Comparison of ENCODE assay signal across 7 mouse cellular contexts in the genomic region with DNA sequence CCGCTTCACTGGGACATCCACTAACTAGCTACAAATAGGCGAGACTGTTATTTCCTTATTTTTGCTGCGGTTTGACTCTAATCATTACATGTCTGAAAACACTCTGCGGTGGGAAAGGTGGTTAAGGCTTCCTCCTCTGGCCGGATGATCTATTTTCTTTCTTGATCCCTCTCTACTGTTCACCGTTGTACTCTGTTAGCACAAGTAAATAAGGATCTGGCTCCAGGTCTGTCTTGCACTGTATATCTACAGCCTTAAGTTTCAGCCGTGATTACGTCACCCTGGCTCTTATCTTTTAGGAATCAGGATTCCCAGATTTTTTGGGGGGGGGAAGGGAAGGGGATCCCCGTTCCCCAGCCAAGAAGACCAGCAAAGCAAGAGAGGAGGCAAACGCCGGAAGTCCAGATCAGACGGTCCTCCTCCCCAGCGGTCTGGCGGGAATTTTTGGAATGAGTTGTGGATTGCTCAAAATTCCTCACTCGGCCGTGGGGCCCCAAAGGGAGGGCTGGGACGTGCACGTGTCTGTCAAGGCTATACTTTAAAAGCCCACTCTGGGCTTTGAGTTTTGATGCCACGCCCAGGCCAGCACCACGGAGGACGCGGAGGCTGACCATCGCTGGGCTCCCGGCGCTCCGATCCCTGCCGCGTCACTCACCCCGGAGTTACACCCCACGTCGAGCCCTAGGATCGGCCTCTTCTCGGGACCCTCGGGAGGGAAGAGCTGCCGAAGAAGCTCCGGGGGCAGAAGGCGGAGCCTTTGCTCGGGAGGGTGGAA. TPM values are rescaled to one million over a fixed set of nuclear protein-coding genes. Genes with fewer than 3 reads are reported as not detected.
A peak's percentile ranks its signal among the peaks of the same experiment; 100 is the strongest.
DNase-seq lines count a peak whose midpoint lies in the region; ATAC-seq and TF ChIP-seq lines count a peak whose summit lies in the region.

No protein-coding gene starts in this region.

- peak overlapping the region; percentile 85 for H3K27ac ChIP-seq in forebrain, embryonic 11.5 days (ENCODE audit: low read depth, low read length)

- intact Hi-C loops in heart, postnatal 25 days (cut with DNase I), result loop anchor here (5.0 kb wide), 1 partner anchor 157 kb away; no protein-coding TSS in a partner anchor

- peaks cover 35% of the 10 kb centered on the region for H3K4me1 ChIP-seq in G1E (ENCODE audit: insufficient read depth, low read depth, low read length)
- peaks cover 2% of the 10 kb centered on the region; the same call in 1 of the 2 replicates for H3K4me1 ChIP-seq in forebrain, embryonic 11.5 days (replicated peaks; ENCODE audit: control insufficient read depth, insufficient read depth, low read length)

- H3K4me2 ChIP-seq in forebrain, embryonic 11.5 days (ENCODE audit: low read depth, low read length, severe bottlenecking), result peak overlapping the region; percentile 61

- 7% methylated on average over 38 of the region's 38 CpGs for WGBS in forebrain, embryonic 11.5 days
- WGBS in large intestine, adult 2 months, result 3% methylated on average over 38 of the region's 38 CpGs

- H3K9me3 ChIP-seq in G1E (replicated peaks), result no peaks in the 10 kb centered on the region
- no peaks in the 10 kb centered on the region for H3K9me3 ChIP-seq in forebrain, embryonic 11.5 days (ENCODE audit: control insufficient read depth, low read length)

- peaks cover 2% of the 10 kb centered on the region for H3K27me3 ChIP-seq in G1E (ENCODE audit: insufficient read depth, low read length)
- no peaks in the 10 kb centered on the region for H3K27me3 ChIP-seq in forebrain, embryonic 11.5 days (ENCODE audit: control insufficient read depth, insufficient read depth, low read length)

- no peak for TF ChIP-seq CTCF in G1E (IDR thresholded peaks at IDR 0.05; ENCODE audit: low read depth, low read length)

- H3K4me3 ChIP-seq in G1E (ENCODE audit: low read depth, low read length), result peak overlapping the region; percentile 86
- peak overlapping the region; percentile 79 for H3K4me3 ChIP-seq in forebrain, embryonic 11.5 days (ENCODE audit: low read depth, low read length)

- H3K36me3 ChIP-seq in G1E (replicated peaks), result peaks cover 30% of the 10 kb centered on the region
- peaks cover 3% of the 10 kb centered on the region; the same call in 1 of the 2 replicates for H3K36me3 ChIP-seq in forebrain, embryonic 11.5 days (ENCODE audit: control insufficient read depth, insufficient read depth, low read length)

- ATAC-seq in G1E (ENCODE audit: extremely low read depth, insufficient number of reproducible peaks, low FRiP score, poor library complexity, severe bottlenecking), result no peak
- peak; percentile 86 for ATAC-seq in forebrain, embryonic 11.5 days (replicated peaks; ENCODE audit: low FRiP score)

- peak overlapping the region; percentile 80 for H3K9ac ChIP-seq in forebrain, embryonic 11.5 days (ENCODE audit: low read length)

- DNase-seq in G1E (ENCODE audit: low spot score), result peak; percentile 65
- peak; percentile 20 to 49 for DNase-seq in adrenal gland, postnatal 4 days (ENCODE audit: low spot score in 2 of 2)
- DNase-seq in forebrain, embryonic 11.5 days (ENCODE audit: low spot score), result peak; percentile 83
- peak; percentile 49 for DNase-seq in heart, postnatal 25 days (ENCODE audit: low spot score)
- DNase-seq in large intestine, adult 2 months (ENCODE audit: low read depth, low spot score), result peak; percentile 47
- DNase-seq in lung, postnatal 36 days, result peak; percentile 72
- DNase-seq in retina, embryonic 14.5 days (ENCODE audit: low spot score), result peak; percentile 61

RNA-seq across cellular contexts. Expression of a gene that starts 0.5 kb away (rescaled TPM):
- total RNA-seq in G1E (2014; fragmentation: Nextera tagmentation), result 10.3 and 13.2 TPM in 2 replicates
- 8.6 and 10.8 TPM in 2 replicates for total RNA-seq in G1E (2017)
- 10.0 and 10.5 TPM in 2 replicates for polyA plus RNA-seq in G1E (2012)
- 1 to 10 TPM; 7.8 TPM for total RNA-seq in adrenal gland, postnatal 4 days (2021)
- 20.0 and 21.5 TPM in 2 replicates for polyA plus RNA-seq in forebrain, embryonic 11.5 days (2014; fragmentation: Nextera tagmentation; extraction: Ambion mirVana)
- 1 to 10 TPM; 3.2 to 4.0 TPM for total RNA-seq in heart, postnatal 25 days (2021)
- polyA plus RNA-seq in large intestine, adult 2 months (2012; rRNA removed), result 6.7 and 7.0 TPM in 2 replicates

RNA-seq across cellular contexts. Expression of a gene that starts 16.4 kb away (rescaled TPM):
- total RNA-seq in G1E (2014; fragmentation: Nextera tagmentation) (16.1 and 18.7 TPM in 2 replicates), G1E (2017) (0.58 and 0.60 TPM in 2 replicates)
- 15.2 and 17.2 TPM in 2 replicates for polyA plus RNA-seq in G1E (2012)
- total RNA-seq in adrenal gland, postnatal 4 days (2021), result 10 to 100 TPM; 35.7 to 44.5 TPM
- 12.0 and 12.2 TPM in 2 replicates for polyA plus RNA-seq in forebrain, embryonic 11.5 days (2014; fragmentation: Nextera tagmentation; extraction: Ambion mirVana)
- total RNA-seq in heart, postnatal 25 days (2021), result 1 to 10 TPM; 6.4 to 7.6 TPM
- 1.3 and 1.6 TPM in 2 replicates for polyA plus RNA-seq in large intestine, adult 2 months (2012; rRNA removed)

RNA-seq across cellular contexts. Expression of a gene that starts 54.0 kb away (rescaled TPM):
- total RNA-seq in G1E (2014; fragmentation: Nextera tagmentation) (not detected in 2 replicates), G1E (2017) (0.06 and 0.33 TPM in 2 replicates)
- not detected in 2 replicates for polyA plus RNA-seq in G1E (2012)
- 10 to 100 TPM; 23.2 to 26.8 TPM for total RNA-seq in adrenal gland, postnatal 4 days (2021)
- polyA plus RNA-seq in forebrain, embryonic 11.5 days (2014; fragmentation: Nextera tagmentation; extraction: Ambion mirVana), result 0.21 and 0.95 TPM in 2 replicates
- under 1 TPM in 1 of 2 experiments, not detected in 1; 0.11 TPM for total RNA-seq in heart, postnatal 25 days (2021)
- polyA plus RNA-seq in large intestine, adult 2 months (2012; rRNA removed), result 0.59 and 0.97 TPM in 2 replicates

Comparison
In these comparisons a context has a peak if more than half of its experiments do, and no peak if none do; other contexts are left out.
1. RNA of a gene that starts 54.0 kb away (total RNA-seq): 23.2 to 26.8 TPM in adrenal gland, postnatal 4 days; 0.06 to 0.33 TPM in G1E and 0.11 TPM in heart, postnatal 25 days; every median in the first group is over 10 times any median in the second.
2. Peak in every context shown above with its lines, with median percentiles within 50 percentile points of each other: DNase-seq.